Mouse (Mus musculus) right cerebral cortex, postnatal 25 days (tissue): ENCODE results near the gene Etaa1.
A peak's percentile ranks its signal among the peaks of the same experiment; 100 is the strongest.
"Not testable (repeated sequence)": the region's sequence is repeated elsewhere in the genome, so short reads cannot be mapped to it uniquely, and the experiment has no call there.

Experiments
- DNase-seq: peaks from one replicate; pipeline ENCODE4 v3.0.0; 2022

Etaa1 gene

DNA sequence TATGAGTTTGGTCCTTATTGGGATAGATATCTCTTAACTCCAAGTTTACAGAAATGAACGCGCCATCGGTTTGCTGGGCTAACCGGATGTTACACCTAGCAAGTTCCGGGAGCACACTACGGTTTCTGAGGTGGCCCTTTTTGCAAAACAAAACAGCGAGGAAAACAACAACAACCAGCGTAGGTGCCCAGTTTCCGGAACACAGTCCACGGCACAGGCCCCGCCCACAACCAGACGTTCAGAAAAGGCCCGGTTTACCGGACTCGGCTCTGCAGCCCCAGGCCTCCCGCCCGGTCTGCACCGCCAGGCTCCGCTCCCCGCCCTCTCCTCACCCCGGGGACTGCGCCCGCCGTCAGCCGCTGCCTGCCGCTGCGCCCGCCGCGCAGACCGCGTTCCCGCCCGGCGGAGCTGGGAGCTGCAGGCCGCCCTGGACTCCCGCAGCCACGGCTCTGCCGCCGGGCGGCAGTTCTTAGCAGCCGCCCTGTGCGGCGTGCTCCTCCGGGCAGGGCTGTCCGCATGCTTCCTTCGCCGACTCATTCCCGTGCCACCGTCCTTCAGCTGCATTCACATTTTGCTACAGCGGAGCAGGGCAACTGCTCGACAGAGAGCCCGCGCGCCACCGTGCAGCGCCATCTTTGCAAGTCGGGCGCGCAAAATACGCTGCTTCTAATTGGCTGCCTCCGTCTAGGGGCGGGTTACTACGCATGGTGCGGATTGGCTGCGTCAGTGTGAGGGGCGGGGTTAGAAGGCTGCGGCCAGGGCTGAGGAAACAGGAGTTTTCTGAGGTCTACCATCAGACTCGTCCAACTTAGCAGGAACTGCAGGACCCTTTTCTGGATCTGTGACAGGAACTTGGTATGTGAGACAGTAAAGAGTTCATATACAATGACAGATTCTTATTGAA lies at the start of gene Etaa1:
Gene Etaa1, minus strand, starts transcription at position 645 of the 904 bp plus-strand sequence.
- DNase-seq, result peak; percentile 93

GRCm38 (mm10) chr11:17994151-17994550 lies 40.5 kb upstream of the Etaa1 start:
- DNase-seq, result no peak

GRCm38 (mm10) chr11:17992311-17992710 lies 38.6 kb upstream of the Etaa1 start:
- DNase-seq, result no peak

- DNase-seq, result no peak
Measured at GRCm38 (mm10) chr11:17983331-17983730, 29.7 kb upstream of the Etaa1 start.

GRCm38 (mm10) chr11:17981246-17981645 lies 27.6 kb upstream of the Etaa1 start:
- DNase-seq, result no peak

DNA sequence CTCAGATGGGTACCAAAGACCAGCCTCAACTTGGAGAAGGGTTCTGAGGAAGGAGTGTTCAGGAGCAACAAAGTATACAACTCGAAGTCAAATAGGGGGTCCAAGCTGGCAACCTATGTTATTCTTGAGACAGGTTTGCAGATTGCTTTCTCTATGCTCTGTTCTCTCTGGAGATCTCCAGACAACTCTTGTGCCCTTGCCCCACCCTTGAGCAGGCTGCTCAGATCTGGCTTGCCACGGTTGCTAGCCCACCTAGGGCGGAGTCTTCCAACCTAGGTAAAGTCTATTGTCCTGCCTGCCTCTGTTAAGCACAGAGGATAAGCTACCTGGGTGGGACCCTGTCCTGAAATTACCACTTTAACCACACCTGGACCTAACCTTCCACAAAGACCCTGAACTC lies 21.9 kb upstream of the Etaa1 start:
- DNase-seq, result no peak

- DNase-seq, result no peak
Measured at GRCm38 (mm10) chr11:17952791-17953190, 884 bp downstream of the Etaa1 start.

- DNase-seq, result peak; percentile 34
Measured at GRCm38 (mm10) chr11:17951336-17951735, 2.3 kb downstream of the Etaa1 start.

GRCm38 (mm10) chr11:17939168-17939567 lies 14.5 kb downstream of the Etaa1 start:
- DNase-seq, result no peak

DNA sequence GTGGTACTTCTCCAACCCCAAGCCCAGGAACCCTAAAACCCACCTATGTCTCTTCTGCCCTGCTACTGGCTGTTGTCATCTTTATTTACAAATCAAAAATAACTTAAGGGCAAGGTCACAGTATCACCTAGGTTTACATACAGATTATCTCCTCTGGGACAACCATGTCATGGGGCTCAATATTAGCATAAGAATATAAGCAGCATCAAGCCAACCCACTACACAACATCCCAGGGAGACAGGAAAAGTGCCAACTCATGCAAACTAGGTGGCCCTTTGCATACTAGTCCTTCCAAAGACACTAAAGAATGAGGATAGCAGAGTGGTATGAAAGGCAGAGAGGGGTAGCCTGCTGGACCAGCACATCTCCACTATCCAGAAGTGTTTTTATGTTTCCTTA lies 15.7 kb downstream of the Etaa1 start:
- DNase-seq, result no peak

GRCm38 (mm10) chr11:17917905-17918304 lies 35.8 kb downstream of the Etaa1 start:
- DNase-seq, result no peak

DNA sequence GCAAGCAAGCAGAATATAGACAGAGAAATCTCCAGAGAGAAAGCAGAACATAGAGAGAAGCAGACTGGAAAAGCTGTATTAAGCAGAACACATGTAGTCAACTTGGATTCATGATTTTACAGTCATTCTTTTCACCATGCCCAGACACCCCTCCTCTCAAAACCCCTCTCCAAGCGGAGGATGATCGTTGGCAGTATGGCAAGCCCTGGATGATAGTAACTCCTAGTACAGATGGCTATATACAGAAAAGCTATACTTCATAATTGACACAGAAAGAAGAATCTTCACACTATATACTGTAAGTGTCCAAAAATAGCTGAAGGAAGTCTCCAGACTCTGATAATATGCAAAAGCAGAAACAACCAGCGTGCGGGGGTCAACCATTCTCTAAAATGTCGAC lies 36.6 kb downstream of the Etaa1 start:
- DNase-seq, result no peak

- no peak for DNase-seq
Measured at GRCm38 (mm10) chr11:17916486-17916885, 37.2 kb downstream of the Etaa1 start.

- DNase-seq, result not testable (repeated sequence)
Measured at GRCm38 (mm10) chr11:17900996-17901395, 52.7 kb downstream of the Etaa1 start.
